Mouse (Mus musculus): ENCODE data around the gene Rai1. TPM values are rescaled to one million over a fixed set of nuclear protein-coding genes. Genes with fewer than 3 reads are reported as not detected.
A peak's percentile ranks its signal among the peaks of the same experiment; 100 is the strongest.

The Rai1 gene
- 1 to 10 TPM; 8.4 to 8.9 TPM for polyA plus RNA-seq (2017; shearing (Covaris generic))

GRCm38 (mm10) chr11:60104810-60105592 lies at the start of gene Rai1:
TSS of gene Rai1 (plus strand) at chr11:60105013.
- ATAC-seq: peak; percentile 57

GRCm38 (mm10) chr11:60056520-60056919 lies 48.3 kb upstream of the Rai1 start:
- no peak for ATAC-seq

GRCm38 (mm10) chr11:60057987-60058386 lies 46.8 kb upstream of the Rai1 start:
- ATAC-seq: no peak

GRCm38 (mm10) chr11:60058441-60058840 lies 46.4 kb upstream of the Rai1 start:
- no peak for ATAC-seq

GRCm38 (mm10) chr11:60060026-60060425 lies 44.8 kb upstream of the Rai1 start:
- ATAC-seq: no peak

- ATAC-seq: no peak
These were observed 43.3 kb upstream of the Rai1 start for GRCm38 (mm10) chr11:60061504-60062006.

- no peak for ATAC-seq
These were observed 39.5 kb upstream of the Rai1 start for GRCm38 (mm10) chr11:60065267-60065666.

- no peak for ATAC-seq
These were observed 37.2 kb upstream of the Rai1 start for GRCm38 (mm10) chr11:60067646-60068045.

GRCm38 (mm10) chr11:60068631-60069030 lies 36.2 kb upstream of the Rai1 start:
- no peak for ATAC-seq

GRCm38 (mm10) chr11:60070599-60070998 lies 34.2 kb upstream of the Rai1 start:
- no peak for ATAC-seq

GRCm38 (mm10) chr11:60071221-60071620 lies 33.6 kb upstream of the Rai1 start:
- no peak for ATAC-seq

- ATAC-seq: no peak
These were observed 31.7 kb upstream of the Rai1 start for GRCm38 (mm10) chr11:60073121-60073520.

- no peak for ATAC-seq
These were observed 30.8 kb upstream of the Rai1 start for GRCm38 (mm10) chr11:60073936-60074502.

- no peak for ATAC-seq
These were observed 28.6 kb upstream of the Rai1 start for GRCm38 (mm10) chr11:60076183-60076582.

GRCm38 (mm10) chr11:60076790-60077189 lies 28.0 kb upstream of the Rai1 start:
- ATAC-seq: peak; percentile 57

- ATAC-seq: no peak
These were observed 20.2 kb upstream of the Rai1 start for GRCm38 (mm10) chr11:60084589-60084988.

GRCm38 (mm10) chr11:60086676-60087075 lies 18.1 kb upstream of the Rai1 start:
- no peak for ATAC-seq

- ATAC-seq: no peak
These were observed 15.9 kb upstream of the Rai1 start for GRCm38 (mm10) chr11:60088947-60089346.

- ATAC-seq: no peak
These were observed 14.0 kb upstream of the Rai1 start for GRCm38 (mm10) chr11:60090696-60091421.

- no peak for ATAC-seq
These were observed 13.4 kb upstream of the Rai1 start for GRCm38 (mm10) chr11:60091422-60091761.

- ATAC-seq: no peak
These were observed 11.6 kb upstream of the Rai1 start for GRCm38 (mm10) chr11:60093227-60093626.

- no peak for ATAC-seq
These were observed 10.7 kb upstream of the Rai1 start for GRCm38 (mm10) chr11:60093984-60094587.
